Mouse (Mus musculus): Measurements from ENCODE around the gene Numbl.

Gene Numbl

DNA sequence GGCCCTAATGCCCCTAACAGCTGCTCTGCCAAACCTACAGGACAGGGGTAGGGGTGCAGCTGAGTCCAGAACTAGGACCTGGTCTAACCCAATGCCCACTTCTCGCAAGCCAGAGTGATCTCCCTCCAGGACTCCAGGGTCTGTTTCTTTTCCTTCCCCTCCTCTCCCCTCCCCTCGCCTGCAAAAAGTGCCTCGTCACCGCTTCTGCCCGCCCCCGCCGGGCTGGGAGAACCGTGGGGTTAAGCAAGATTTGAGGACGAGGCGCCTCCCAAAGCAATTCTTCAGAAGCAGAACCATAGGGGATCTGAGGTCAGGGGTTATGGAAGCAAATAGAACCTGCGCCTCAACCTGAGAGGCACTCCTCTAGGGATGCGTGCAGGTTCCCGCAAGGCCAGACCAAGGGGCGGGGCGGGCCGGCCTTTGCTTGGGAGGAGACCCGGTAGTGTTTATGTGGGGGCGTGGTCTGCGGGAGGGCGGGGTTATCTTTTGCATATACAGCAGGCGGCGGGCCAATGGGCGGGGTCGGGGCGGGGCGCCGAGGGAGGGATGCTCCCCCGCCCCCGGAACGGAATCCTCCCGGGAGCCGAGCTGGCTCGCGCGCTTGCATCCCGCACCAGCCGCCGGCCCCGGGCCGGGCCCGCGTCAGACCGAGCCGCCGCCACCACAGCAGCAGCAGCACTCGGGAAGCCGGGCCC is at the start of gene Numbl:
Numbl (plus strand) TSS at position 229 of the 695 bp plus-strand sequence.
- peak; percentile 96 to 99 for DNase-seq

GRCm38 (mm10) chr7:27212626-27213025 is 45.6 kb upstream of the Numbl start:
- peak; percentile 40 to 51 for DNase-seq

DNA sequence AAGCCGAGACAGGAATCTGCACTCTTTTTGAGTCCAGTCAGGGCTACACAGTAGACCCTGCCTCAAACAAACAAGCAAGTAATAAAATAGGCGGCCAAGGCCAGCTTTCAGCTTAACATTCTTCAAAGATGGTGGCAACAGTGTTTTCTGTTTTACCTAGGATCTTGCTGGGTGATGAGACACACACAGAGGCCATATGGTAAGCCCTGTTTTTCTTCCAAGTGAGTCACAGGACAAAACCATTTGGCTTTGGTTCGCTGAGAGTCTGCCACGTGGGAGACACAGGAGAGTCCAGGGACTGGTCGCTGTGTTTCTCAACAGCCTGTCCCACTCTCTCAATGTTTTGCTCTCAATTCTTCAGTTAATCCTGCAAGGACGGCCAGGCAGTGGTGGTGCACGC is 39.6 kb upstream of the Numbl start:
- DNase-seq, result peak; percentile 76 to 80

DNA sequence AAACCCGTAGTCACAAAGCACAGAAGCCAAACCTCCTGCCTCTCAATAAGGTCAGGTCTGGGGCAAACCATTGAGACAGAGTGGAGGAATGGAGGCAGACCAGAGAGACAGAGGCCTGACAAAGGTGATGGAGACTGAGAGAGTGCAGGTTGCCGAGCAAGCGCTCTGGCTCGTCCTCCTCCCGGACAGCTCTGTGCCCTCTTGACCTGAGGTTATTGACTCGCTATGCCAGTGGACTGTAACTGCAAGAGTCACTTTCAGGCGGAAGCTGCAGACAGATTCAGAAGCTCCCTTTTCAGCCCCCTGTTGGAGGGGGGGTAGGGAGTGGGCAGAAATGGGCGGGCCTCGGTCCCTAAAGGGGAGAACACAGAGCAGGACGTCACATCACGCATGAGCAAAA is 38.3 kb upstream of the Numbl start:
- DNase-seq, result no peak

- no peak for DNase-seq
These were observed 36.3 kb upstream of the Numbl start for GRCm38 (mm10) chr7:27221939-27222338.

- DNase-seq, result no peak
These were observed 35.7 kb upstream of the Numbl start for GRCm38 (mm10) chr7:27222538-27222937.

DNA sequence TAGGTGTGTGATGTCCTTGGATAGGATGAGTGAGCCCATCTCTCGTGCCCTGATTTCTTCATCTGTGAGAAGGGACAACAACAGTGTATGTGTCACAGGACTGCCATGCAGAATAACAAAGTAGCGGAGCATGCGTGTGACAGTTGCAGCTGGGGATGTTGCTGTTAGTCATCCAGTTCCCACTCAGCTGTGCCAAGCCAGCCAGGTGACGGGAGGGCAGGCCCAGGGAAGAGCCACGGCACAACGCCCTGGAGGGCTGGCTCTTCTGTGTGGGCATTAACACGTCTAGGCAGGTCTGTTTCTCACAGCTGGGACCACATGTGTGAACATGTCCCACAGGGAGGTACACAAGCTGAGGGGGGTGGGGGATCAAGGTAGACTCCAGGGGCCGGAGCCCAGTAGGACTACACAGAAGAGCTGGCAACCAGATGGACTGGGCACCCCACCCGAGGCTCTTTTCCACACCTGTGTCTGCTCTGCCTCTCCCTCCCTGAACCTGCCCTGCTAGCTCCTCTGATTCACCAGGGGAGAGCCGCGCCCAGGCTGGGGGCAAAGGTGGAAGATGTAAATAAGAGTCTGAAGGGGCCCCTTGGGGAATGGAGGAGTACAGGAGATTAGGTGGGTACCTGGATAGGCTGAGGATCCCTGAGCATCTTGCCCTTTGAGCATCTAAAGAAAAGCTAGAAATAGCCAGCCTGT is 33.2 kb upstream of the Numbl start:
- DNase-seq, result peak; percentile 38 to 55

DNA sequence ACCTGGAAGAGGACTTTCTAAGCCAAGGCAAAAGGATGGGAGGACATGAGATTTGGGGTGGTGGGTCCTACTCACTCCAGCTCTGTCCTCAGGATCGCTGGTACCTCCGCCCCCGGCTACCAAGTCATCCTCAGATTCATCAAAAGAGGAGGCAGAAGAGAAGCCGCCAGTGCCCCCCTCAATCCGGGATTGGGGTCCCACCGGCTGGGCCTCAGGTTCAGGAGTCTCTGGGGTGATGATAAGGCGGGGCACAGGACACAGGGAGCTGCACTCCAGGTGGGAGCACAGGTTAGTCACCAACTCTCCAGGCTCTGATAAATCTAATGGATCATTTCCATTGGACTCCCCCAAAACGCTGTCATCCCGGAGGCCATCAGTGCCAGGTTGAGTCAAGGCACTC is 31.0 kb upstream of the Numbl start:
- DNase-seq, result peak in 1 of 2 experiments; percentile 39

GRCm38 (mm10) chr7:27227676-27228075 is 30.6 kb upstream of the Numbl start:
- DNase-seq, result peak in 1 of 2 experiments; percentile 71

DNA sequence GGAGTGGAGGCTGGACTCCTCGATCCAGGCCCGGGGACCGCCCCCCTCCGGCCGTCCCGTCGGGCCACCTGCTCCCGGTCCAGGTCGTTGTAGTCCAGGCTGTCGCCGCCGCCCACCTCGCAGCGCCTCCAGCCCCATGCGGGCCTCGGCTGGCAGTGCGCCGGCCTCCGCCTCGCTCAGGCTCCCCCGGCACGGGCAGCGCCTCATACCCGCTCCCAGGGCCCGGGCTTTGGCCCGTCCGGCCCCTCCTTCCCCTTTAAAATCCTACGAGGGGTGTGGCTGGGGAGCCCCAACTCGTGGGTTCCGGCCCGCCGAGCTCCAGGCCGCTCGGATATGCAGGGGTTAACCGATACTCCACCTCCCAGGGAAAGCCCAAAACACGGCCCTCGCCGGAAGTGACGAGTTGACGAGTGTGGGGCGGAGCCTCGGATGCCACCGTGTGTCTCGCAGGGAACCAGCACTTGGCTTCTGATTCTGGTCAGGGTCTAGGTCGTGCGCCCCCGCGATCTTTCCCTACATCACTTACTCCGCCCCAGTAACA is 29.9 kb upstream of the Numbl start, which contains the start of gene Itpkc:
Itpkc (minus strand) TSS at position 381 of the 541 bp plus-strand sequence.
- peak; percentile 90 to 92 for DNase-seq

- DNase-seq, result no peak
These were observed 29.4 kb upstream of the Numbl start for GRCm38 (mm10) chr7:27228865-27229264.

GRCm38 (mm10) chr7:27230781-27231180 is 27.5 kb upstream of the Numbl start:
- DNase-seq, result peak in 1 of 2 experiments; percentile 42

GRCm38 (mm10) chr7:27231693-27232331 is 26.4 kb upstream of the Numbl start:
- peak in 1 of 2 experiments; percentile 43 for DNase-seq

GRCm38 (mm10) chr7:27232781-27233281 is 25.4 kb upstream of the Numbl start, which contains the start of gene Coq8b:
TSS of gene Coq8b (plus strand) at chr7:27233023.
- DNase-seq, result peak; percentile 90 to 93

DNA sequence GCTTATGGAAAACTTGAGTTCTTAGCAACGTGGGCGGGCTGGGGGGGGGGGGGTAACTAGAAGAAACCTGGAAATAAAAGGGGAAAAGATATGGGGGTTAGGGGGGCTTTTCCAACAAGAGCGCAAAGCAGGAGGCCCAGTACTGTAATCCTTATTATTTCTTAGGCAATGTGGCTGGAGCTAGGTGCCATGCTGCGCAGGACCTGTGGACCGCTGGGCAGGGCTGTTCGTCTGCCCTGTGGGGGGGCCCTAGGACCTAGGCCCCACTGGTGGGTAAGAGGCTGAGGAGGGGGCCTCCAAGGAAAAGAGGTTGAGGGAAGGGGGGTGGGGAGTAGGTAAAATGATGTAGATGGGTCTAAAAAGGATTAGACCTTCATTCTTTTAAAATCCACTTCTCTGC is 24.9 kb upstream of the Numbl start:
- no peak for DNase-seq

GRCm38 (mm10) chr7:27235726-27236125 is 22.5 kb upstream of the Numbl start:
- no peak for DNase-seq

DNA sequence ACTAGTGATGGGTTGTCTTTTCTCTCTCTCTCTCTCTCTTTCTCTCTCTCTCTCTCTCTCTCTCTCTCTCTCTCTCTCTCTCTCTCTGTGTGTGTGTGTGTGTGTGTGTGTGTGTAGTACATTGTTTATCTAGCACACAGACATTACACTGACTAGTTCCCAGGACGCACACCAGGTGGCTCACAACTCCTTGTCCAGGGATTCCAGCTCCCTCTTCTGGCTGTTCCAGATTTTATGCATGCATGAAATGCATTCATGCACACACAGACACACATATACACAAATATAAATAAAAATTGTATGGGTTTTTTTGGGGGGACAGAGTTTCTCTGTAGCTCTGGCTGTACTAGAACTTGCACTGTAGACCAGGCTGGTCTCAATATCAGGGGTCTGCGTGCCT is 20.7 kb upstream of the Numbl start:
- DNase-seq, result no peak

DNA sequence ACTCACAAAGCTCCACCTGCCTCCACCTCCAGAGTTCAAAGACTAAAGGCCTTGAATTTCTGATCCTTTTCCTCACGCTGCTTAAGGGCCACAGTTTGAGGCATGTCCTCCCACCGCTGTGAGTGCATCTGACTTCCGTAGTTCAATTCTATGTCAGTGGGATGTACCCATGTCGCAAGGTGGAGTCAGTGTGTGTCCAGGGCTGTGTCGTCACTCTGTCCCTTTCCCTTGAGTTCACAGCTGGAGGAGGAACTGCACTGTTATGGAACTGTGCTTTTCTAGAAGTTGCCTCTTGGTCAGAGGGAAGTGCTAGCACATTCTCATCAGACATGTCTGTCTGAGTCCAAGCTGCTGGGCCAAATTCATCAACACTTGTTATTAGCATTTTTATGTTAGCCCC is 19.7 kb upstream of the Numbl start:
- DNase-seq, result no peak

DNA sequence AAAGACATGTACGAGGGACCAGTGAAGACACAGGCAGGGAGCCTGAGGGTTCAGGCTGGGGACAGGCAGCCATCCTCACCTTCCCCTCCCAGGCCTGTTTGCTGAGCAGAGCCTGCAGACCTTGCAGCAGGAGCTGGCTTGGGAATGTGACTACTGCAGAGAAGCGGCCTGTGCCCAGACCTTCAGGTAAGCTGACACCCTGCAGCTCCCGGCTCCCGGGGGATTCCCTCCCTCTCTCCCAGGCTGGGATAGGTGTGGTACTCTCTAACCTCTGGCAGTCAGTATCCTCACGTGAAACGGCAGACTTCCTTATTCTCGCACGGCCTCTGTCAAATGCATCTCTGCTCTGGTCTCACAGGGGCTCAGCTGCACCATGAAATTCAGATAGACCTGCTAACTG is 15.0 kb upstream of the Numbl start:
- no peak for DNase-seq

DNA sequence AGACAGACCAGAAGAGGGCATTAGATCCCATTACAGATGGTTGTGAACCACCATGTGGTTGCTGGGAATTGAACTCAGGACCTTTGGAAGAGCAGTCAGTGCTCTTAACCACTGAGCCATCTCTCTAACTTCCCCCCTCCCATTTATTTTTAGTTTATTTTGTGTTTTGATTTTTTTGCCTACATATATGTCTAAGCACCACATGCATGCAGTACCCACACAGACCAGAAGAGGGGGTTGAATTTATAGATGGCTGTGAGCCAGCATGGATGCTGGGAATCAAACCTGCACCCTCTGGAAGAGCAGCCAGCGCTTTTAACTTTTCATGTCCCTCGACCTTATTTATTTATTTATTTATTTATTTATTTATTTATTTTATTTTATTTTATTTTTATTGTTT is 14.1 kb upstream of the Numbl start:
- DNase-seq, result peak in 1 of 2 experiments; percentile 39

DNA sequence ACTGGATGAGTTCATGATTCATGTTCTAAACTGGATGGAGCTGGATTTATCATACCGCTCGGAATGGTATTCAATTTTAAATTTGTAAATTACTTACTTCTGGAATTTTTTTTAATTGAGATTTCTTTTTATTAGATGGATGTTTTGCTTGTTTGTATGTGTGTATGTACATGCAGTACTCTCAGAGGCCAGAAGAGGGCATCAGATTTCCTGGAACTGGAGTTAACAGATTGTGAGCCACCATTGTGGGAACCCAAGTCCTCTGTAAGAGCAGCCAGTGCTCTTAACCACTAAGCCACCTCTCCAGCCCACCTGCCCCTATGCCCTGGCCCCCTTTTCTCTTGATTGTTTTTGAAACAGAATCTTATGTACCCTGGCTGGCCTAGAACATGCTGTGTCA is 9.1 kb upstream of the Numbl start:
- DNase-seq, result peak in 1 of 2 experiments; percentile 47

DNA sequence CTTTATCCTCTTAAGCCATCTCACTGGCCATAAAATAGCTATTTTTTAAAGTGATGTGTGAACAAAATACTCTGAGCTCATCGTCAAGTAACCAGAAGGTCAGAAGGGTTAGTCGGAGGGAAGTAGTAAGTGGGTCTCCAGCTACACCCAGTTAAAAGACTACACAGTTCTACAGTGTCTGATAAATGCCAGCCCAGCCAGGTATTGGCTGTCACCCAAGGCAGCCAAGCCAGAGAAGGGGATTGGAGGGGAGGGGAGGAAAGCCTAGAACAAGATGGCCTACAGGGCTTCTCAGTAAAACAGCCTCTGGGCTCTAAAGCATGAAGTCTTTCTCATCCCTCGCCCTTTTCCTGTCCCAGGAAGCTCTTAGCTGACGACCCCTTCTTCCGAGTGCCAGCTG is 8.3 kb upstream of the Numbl start:
- DNase-seq, result peak in 1 of 2 experiments; percentile 66

- no peak for DNase-seq
These were observed 6.3 kb upstream of the Numbl start for GRCm38 (mm10) chr7:27251946-27252345.

Data from cerebellum, postnatal 25 days (tissue).